Mouse (Mus musculus): ENCODE measurements at regions not wholly inside any gene's neighbourhood (a gene's known extent, or its start where the extent isn't known, plus 50 kb on each side); places are given as distances from the start of the nearest gene placed in this dataset.

DNA sequence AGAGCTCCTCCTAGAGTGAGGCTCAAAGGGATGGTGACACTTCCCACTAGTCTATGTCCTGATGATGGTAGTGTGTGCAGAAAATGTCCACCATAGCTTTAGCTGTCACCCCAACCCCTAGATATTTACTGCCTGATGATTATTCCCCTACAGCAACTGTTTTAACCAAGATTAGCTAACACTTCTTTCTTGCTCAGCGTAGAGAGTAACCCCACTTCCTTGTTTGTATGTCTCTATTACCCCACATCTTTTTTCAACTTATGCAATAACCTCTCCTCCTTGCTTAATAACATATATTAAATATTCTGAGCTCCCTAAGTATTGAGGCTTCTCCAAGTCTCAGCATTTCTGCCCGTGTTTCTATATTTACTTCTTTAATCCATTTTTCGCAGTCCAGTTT lies 404.2 kb upstream of the Cntn3 start:
- no peak overlapping the region for H3K27ac ChIP-seq (replicated peaks)
- H3K9me3 ChIP-seq (replicated peaks) = no peaks in the 10 kb centered on the region
- no peak overlapping the region for H3K4me3 ChIP-seq (replicated peaks)
- WGBS = 81% methylated on average over 3 of the region's 3 CpGs
- H3K9ac ChIP-seq = no peak overlapping the region
- H3K4me2 ChIP-seq (replicated peaks) = no peak overlapping the region
- no peaks in the 10 kb centered on the region for H3K27me3 ChIP-seq
- H3K36me3 ChIP-seq = no peaks in the 10 kb centered on the region
- no peak for ATAC-seq (ENCODE audit: insufficient number of reproducible peaks, low FRiP score, low TSS enrichment, low read depth)
- H3K4me1 ChIP-seq = no peaks in the 10 kb centered on the region

DNA sequence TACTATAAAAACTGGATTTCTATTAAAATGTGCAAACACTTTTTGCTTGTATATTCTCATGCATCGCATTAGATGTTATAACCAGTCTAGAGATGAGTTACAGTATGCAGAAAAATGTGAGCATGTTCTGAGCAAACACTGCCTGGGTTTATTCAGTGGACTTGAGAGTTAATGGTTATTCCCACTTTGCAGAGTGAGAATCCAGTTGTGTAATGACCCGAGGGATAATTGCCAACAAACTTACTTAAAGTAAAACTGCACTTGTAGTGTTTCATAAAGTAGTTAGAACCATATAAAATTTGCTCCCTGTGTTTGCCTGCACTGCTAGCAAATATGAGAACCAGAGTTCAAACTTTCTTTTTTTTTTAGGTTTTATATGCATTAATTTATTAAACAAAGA lies 450.4 kb upstream of the Cntn3 start:
- Histone ChIP-seq H3K27ac (replicated peaks) (no peak overlapping the region), H3K9me3 (replicated peaks) (no peaks in the 10 kb centered on the region), H3K9ac (no peak overlapping the region), H3K4me1 (no peaks in the 10 kb centered on the region), H3K27me3 (no peaks in the 10 kb centered on the region), H3K4me2 (replicated peaks) (no peak overlapping the region), H3K36me3 (no peaks in the 10 kb centered on the region), H3K4me3 (replicated peaks) (no peak overlapping the region)
- WGBS = 67% methylated on average over 2 of the region's 2 CpGs
- no peak for ATAC-seq (ENCODE audit: insufficient number of reproducible peaks, low FRiP score, low TSS enrichment, low read depth)

DNA sequence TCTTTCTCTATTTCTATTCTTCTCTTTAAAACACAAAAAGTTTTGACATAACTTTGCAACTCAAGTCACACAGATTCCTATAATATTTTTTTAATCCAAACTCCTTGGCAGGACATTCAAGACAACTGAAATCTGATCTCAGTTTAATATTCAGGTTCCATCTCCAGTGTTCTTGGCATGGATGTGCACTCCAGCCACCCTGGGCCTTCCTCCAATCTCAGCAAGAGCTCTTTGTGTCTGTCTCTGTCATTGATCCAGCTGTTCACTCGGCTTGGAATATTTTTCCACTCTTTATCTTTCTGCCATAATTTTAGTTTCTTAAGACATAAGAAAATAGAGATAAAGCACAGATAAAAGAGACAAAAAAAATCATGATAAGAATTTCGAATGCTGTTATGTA lies 451.1 kb upstream of the Cntn3 start:
- H3K9ac ChIP-seq = no peak overlapping the region
- 54% methylated on average over 2 of the region's 2 CpGs for WGBS

DNA sequence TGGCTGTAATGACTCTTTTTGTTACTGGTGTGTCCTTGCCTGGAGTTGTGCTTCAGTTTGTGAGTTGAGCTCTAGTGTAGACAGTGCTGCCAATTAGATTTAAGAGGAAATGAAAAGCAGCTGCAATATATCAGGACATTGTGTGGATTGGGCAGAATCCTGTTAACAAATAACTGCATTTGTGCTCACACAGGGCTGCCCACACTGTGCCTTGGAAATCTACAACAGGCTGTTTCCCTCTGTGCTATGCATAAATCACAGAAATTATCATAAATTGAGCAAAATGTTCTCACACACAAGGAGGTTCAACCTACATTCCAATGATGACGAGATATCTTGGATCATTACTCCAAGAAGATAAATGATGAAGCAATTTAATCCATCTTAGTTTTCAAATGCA lies 455.2 kb upstream of the Cntn3 start:
- H3K4me3 ChIP-seq (replicated peaks) = no peak overlapping the region
- no peaks in the 10 kb centered on the region for H3K9me3 ChIP-seq (replicated peaks)
- no peaks in the 10 kb centered on the region for H3K27me3 ChIP-seq
- H3K27ac ChIP-seq (replicated peaks) = no peak overlapping the region
- no peaks in the 10 kb centered on the region for H3K36me3 ChIP-seq
- H3K4me2 ChIP-seq (replicated peaks) = no peak overlapping the region
- no peak overlapping the region for H3K9ac ChIP-seq
- 37% methylated on average over 1 of the region's 1 CpGs for WGBS
- H3K4me1 ChIP-seq = no peaks in the 10 kb centered on the region
- ATAC-seq (ENCODE audit: insufficient number of reproducible peaks, low FRiP score, low TSS enrichment, low read depth) = no peak

More for the DNA sequence above, 451.1 kb upstream of the Cntn3 start:
- H3K27ac ChIP-seq (replicated peaks) = no peak overlapping the region
- H3K4me1 ChIP-seq = no peaks in the 10 kb centered on the region
- no peaks in the 10 kb centered on the region for H3K9me3 ChIP-seq (replicated peaks)
- H3K27me3 ChIP-seq = no peaks in the 10 kb centered on the region
- H3K4me2 ChIP-seq (replicated peaks) = no peak overlapping the region
- H3K4me3 ChIP-seq (replicated peaks) = no peak overlapping the region
- no peaks in the 10 kb centered on the region for H3K36me3 ChIP-seq
- ATAC-seq (ENCODE audit: insufficient number of reproducible peaks, low FRiP score, low TSS enrichment, low read depth) = no peak

DNA sequence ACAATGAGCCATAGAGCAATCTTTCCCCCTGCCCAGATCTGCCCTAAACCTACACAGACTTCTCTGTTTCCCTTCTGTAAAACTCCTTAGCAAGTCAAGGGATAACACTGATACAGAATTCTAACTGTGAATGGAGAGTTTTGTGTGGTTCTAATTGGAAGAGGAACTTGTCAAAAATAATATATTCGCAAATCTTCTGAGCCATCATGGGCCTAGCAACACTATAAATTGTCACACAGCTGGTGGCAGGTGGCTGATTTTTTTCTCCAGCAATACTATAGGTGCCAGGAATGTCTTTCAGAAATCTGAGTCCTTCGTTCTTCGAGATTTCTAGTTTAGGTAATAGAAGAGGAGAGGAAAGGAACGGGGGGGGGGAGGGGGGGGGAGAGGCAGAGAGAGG lies 460.5 kb upstream of the Cntn3 start:
- no peak overlapping the region for H3K27ac ChIP-seq (replicated peaks)
- H3K9me3 ChIP-seq (replicated peaks) = no peaks in the 10 kb centered on the region
- H3K27me3 ChIP-seq = no peaks in the 10 kb centered on the region
- H3K36me3 ChIP-seq = no peaks in the 10 kb centered on the region
- H3K9ac ChIP-seq = no peak overlapping the region
- no peak for ATAC-seq (ENCODE audit: insufficient number of reproducible peaks, low FRiP score, low TSS enrichment, low read depth)
- H3K4me3 ChIP-seq (replicated peaks) = no peak overlapping the region
- no peaks in the 10 kb centered on the region for H3K4me1 ChIP-seq
- no peak overlapping the region for H3K4me2 ChIP-seq (replicated peaks)
- 51% methylated on average over 3 of the region's 4 CpGs for WGBS

DNA sequence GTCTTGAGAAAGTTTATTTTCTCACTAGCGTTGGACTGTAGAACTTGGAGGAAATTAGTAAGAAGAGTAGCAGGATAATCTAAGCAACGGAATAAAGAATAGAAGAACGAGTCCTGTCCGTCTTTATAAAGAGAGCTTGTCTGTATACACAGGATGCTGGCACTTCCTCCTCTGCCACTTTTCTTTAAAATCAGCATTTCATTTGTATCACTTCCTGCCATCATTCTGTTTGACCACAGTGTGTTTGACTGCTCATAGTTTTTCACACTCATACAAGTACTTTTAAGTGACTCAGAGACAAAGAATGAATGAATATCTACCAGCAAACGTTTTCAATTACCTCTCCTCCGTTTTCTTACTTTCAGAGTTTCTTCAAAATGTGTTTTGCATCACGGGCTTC lies 461.0 kb upstream of the Cntn3 start:
- Histone ChIP-seq H3K4me3 (replicated peaks) (no peak overlapping the region), H3K4me1 (no peaks in the 10 kb centered on the region), H3K9me3 (replicated peaks) (no peaks in the 10 kb centered on the region), H3K36me3 (no peaks in the 10 kb centered on the region), H3K27ac (replicated peaks) (no peak overlapping the region), H3K9ac (no peak overlapping the region), H3K4me2 (replicated peaks) (no peak overlapping the region), H3K27me3 (no peaks in the 10 kb centered on the region)
- ATAC-seq (ENCODE audit: insufficient number of reproducible peaks, low FRiP score, low TSS enrichment, low read depth) = no peak
- 13% methylated on average over 7 of the region's 7 CpGs for WGBS

DNA sequence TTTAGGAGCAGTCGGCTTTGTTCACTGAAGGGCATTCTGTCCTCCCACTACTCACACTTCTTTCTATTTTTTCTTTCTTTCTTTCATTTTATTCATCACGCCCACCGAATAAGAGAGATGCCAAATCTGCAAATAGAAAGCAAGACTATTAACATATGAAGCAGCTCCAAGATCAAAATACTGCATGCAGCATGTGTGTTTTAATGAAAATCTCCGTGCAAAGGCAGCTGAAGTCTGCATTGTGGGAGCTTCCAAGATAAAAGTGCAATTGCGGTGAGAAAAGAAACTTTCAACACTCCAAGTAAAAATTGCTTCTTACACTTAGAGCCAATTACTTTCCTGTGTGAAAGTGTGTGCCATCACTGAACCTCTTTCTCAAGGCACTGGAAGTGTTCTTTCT lies 449.8 kb upstream of the Chl1 start:
- Histone ChIP-seq H3K9me3 (replicated peaks) (no peaks in the 10 kb centered on the region), H3K4me3 (replicated peaks) (no peak overlapping the region), H3K27ac (replicated peaks) (no peak overlapping the region), H3K36me3 (no peaks in the 10 kb centered on the region), H3K27me3 (no peaks in the 10 kb centered on the region), H3K9ac (no peak overlapping the region), H3K4me2 (replicated peaks) (no peak overlapping the region), H3K4me1 (no peaks in the 10 kb centered on the region)
- 77% methylated on average over 5 of the region's 5 CpGs for WGBS
- ATAC-seq (ENCODE audit: insufficient number of reproducible peaks, low FRiP score, low TSS enrichment, low read depth) = no peak

DNA sequence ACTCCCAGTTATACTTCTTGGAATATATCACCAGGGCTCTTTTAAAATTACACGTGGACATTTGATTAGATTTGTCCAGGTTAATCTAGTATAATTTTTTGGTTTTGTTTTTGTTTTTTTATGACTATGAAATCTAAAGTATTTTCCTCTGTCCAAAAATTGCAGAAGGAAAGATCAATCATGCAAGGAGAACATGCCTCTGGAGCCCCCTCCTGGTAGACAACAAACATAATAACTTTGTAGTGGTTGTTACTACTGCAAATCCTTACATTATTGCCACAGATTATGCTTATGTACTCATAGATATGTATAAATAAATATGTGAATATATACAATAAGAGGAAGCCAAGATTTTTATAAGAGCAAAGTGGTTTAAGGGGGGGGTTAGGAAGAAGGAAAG lies 404.2 kb upstream of the Chl1 start:
- ATAC-seq (ENCODE audit: insufficient number of reproducible peaks, low FRiP score, low TSS enrichment, low read depth) = no peak
- Histone ChIP-seq H3K27ac (replicated peaks) (no peak overlapping the region), H3K9me3 (replicated peaks) (no peaks in the 10 kb centered on the region), H3K36me3 (no peaks in the 10 kb centered on the region), H3K4me2 (replicated peaks) (no peak overlapping the region), H3K4me1 (no peaks in the 10 kb centered on the region), H3K9ac (no peak overlapping the region), H3K4me3 (replicated peaks) (no peak overlapping the region), H3K27me3 (no peaks in the 10 kb centered on the region)
- 30% methylated on average over 1 of the region's 1 CpGs for WGBS

DNA sequence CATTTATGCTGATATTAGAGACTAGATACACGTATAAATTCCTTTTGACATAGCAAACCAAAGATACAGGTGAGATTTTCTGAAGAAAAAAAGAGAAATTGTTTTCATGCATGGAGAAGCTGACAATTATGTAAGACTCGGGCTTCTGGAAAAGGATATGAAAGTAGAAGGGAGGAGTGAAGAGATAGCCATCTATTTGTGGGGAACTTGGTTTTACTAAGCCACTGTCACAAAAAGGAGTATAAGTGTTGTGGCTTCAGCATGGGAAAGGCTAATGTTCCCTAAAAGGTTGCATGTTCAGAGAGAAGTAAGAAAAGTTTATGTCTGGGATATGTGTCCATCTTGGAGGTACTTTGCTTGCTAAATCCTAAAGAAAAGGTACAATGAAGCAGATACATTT lies 390.8 kb upstream of the Chl1 start:
- Histone ChIP-seq H3K4me2 (replicated peaks) (no peak overlapping the region), H3K27ac (replicated peaks) (no peak overlapping the region), H3K4me1 (no peaks in the 10 kb centered on the region), H3K9ac (no peak overlapping the region), H3K36me3 (no peaks in the 10 kb centered on the region), H3K4me3 (replicated peaks) (no peak overlapping the region), H3K9me3 (replicated peaks) (no peaks in the 10 kb centered on the region), H3K27me3 (no peaks in the 10 kb centered on the region)
- 71% methylated on average over 2 of the region's 2 CpGs for WGBS
- ATAC-seq (ENCODE audit: insufficient number of reproducible peaks, low FRiP score, low TSS enrichment, low read depth) = no peak

DNA sequence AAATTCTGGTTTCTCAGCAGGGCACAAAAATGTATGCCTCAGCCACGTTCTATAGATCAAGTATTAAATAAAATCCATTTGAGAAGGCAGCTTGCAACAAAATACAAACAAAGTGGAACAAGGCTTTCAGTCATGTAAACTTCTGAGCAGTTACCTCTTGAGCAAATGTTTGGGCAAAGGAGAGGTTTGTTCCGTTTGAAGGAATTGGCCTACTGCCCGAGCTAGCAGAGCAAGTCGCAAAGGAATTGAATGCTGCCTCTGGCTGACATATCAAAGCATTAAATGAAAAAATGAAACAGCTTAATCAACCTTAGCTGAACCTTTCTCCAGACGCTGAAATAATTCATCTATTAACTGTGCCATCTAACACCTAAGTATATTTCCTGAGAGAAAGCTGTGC lies 369.5 kb upstream of the Chl1 start:
- 47% methylated on average over 5 of the region's 5 CpGs for WGBS
- no peaks in the 10 kb centered on the region for H3K9me3 ChIP-seq (replicated peaks)
- H3K4me3 ChIP-seq (replicated peaks) = no peak overlapping the region
- no peaks in the 10 kb centered on the region for H3K4me1 ChIP-seq
- H3K9ac ChIP-seq = no peak overlapping the region
- no peak for ATAC-seq (ENCODE audit: insufficient number of reproducible peaks, low FRiP score, low TSS enrichment, low read depth)
- H3K36me3 ChIP-seq = no peaks in the 10 kb centered on the region
- H3K4me2 ChIP-seq (replicated peaks) = no peak overlapping the region
- H3K27me3 ChIP-seq = no peaks in the 10 kb centered on the region
- H3K27ac ChIP-seq (replicated peaks) = no peak overlapping the region

DNA sequence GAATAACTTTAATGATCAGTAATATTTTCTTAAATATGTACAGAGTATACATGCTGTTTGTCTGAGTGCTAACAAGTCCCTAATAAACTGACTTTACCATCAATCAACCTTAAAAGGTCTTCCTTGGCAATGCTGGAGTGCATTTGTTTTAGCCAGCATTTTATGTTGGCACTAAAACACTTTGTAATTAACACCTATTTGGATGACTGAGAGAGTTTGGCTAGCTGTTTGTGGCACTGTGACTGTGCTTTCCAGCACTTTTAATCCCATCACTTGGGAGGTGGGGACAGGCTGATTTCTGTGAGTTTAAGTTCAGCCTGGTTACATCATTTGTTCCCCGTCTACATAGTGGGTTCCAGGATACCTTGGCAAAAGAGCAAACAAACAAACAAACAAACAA lies 332.5 kb upstream of the Chl1 start:
- H3K4me1 ChIP-seq = no peaks in the 10 kb centered on the region
- H3K9me3 ChIP-seq (replicated peaks) = no peaks in the 10 kb centered on the region
- H3K9ac ChIP-seq = no peak overlapping the region
- no peaks in the 10 kb centered on the region for H3K27me3 ChIP-seq
- 69% methylated on average over 1 of the region's 1 CpGs for WGBS
- no peak overlapping the region for H3K4me3 ChIP-seq (replicated peaks)
- H3K4me2 ChIP-seq (replicated peaks) = no peak overlapping the region
- no peak for ATAC-seq (ENCODE audit: insufficient number of reproducible peaks, low FRiP score, low TSS enrichment, low read depth)
- no peak overlapping the region for H3K27ac ChIP-seq (replicated peaks)
- H3K36me3 ChIP-seq = no peaks in the 10 kb centered on the region

DNA sequence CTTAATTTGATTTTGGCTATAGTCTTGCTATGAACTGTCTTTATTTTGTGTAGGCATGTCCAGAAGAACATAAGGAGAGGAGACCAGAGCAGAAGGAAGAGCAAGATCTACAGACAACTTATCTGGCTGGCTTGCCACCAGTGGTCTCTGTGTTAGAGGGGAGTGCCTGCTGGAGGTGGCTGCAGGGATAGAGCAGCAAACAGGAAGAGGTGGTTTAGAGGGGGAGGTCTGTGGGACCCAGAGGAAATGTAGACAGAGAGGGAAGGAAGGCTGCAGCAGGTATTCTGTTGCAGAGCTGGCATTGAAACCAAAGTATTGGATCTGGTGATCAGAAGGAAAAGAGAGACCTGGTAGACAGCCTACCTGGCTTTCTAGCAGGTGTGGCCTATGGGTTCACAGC lies 327.0 kb upstream of the Chl1 start:
- no peak overlapping the region for H3K4me3 ChIP-seq (replicated peaks)
- no peaks in the 10 kb centered on the region for H3K36me3 ChIP-seq
- H3K4me2 ChIP-seq (replicated peaks) = no peak overlapping the region
- no peak overlapping the region for H3K27ac ChIP-seq (replicated peaks)
- no peaks in the 10 kb centered on the region for H3K9me3 ChIP-seq (replicated peaks)
- H3K27me3 ChIP-seq = no peaks in the 10 kb centered on the region
- ATAC-seq (ENCODE audit: insufficient number of reproducible peaks, low FRiP score, low TSS enrichment, low read depth) = no peak
- no peak overlapping the region for H3K9ac ChIP-seq
- H3K4me1 ChIP-seq = no peaks in the 10 kb centered on the region

DNA sequence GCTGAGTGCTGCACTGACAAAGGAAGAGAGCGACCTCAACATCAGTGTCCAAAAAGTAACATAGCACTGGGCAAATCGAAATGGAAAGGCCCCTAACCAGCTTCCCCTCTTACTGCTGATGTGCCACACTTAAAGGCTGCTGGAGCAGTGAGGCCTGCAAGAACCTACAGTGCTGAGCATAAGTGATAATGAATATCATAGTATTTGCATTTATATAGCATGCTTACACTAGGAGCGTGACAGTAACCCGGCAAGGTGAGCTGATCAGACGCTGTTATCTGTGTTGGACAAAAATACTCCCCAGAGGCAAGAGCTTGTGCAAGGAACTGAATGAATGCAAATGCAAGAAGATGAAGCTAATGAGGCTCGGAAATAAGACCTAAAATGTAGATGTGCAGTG lies 313.5 kb upstream of the Chl1 start:
- no peaks in the 10 kb centered on the region for H3K36me3 ChIP-seq
- H3K27me3 ChIP-seq = no peaks in the 10 kb centered on the region
- H3K4me3 ChIP-seq (replicated peaks) = no peak overlapping the region
- ATAC-seq (ENCODE audit: insufficient number of reproducible peaks, low FRiP score, low TSS enrichment, low read depth) = no peak
- no peak overlapping the region for H3K4me2 ChIP-seq (replicated peaks)
- 82% methylated on average over 6 of the region's 6 CpGs for WGBS
- no peaks in the 10 kb centered on the region for H3K4me1 ChIP-seq
- no peak overlapping the region for H3K9ac ChIP-seq
- H3K27ac ChIP-seq (replicated peaks) = no peak overlapping the region
- no peaks in the 10 kb centered on the region for H3K9me3 ChIP-seq (replicated peaks)
